ENCODE assay signal across 8 mouse cellular contexts in the genomic region with DNA sequence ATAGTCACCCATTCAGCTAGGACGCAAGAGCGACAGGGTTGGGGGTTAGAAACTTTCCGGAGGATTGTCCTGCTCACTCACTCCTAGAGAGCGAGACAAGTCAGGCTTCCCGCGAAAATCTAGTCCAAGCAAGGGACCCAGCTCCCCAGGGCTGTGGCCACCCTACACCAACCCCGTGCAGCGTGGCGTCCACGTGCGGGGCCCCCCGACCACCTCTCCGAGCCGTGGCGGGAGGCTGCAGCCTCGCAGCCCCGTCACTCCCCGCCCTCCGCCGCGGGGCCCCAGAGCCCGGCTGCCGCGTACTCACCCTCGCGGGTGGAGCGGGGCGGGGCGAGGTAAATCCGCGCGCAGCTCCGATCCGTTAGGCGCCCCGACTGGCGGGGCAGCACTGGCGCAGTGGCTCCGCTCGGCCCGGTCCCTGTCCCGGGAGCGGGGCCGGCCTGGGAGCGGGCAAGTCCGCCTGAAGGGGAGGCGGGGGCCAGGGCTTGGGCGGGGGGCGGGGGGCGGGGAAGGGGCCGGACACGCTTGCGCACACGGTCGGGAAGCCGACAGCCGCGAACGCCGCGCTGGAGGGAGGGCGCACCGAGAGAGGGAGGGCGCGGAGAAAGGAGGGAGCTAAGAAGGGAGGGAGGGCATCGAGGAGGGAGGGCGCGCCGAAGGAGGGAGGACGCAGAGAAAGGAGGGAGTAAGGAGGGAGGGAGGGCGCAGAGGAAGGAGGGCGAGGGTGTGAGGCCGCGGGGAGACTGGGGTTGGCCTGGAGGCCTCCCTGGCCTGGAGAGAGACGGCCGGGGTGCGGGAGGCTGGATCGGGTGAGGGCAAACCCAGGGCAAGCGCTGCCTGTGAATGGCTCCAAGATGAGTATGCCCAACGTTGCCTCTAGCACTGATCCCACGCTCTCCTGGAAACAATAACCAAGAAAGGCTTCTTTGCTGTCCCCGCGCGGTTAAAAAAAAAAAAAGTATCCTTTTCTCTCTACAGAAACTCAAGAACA. TPM values are rescaled to one million over a fixed set of nuclear protein-coding genes. Genes with fewer than 3 reads are reported as not detected.
DNase-seq lines count a peak whose midpoint lies in the region; ATAC-seq and TF ChIP-seq lines count a peak whose summit lies in the region.

No protein-coding gene starts in this region.

- peak; percentile 88 for TF ChIP-seq POLR2A in bone marrow, adult 2 months (IDR thresholded peaks at IDR 0.05; ENCODE audit: borderline replicate concordance, control insufficient read depth, low read depth, low read length)
- TF ChIP-seq POLR2A in myocyte (IDR thresholded peaks at IDR 0.05; ENCODE audit: insufficient read length, low read depth), result peak; percentile 64

- H3K4me3 ChIP-seq in C2C12 (ENCODE audit: insufficient read depth, poor library complexity, severe bottlenecking) (peak overlapping the region; percentile 53), myocyte (peak overlapping the region; percentile 52)
- H3K4me3 ChIP-seq in bone marrow, adult 2 months (replicated peaks; ENCODE audit: control insufficient read depth, low read depth, low read length), result peak overlapping the region; percentile 77
- H3K4me3 ChIP-seq in embryonic facial prominence, embryonic 13.5 days, result peak overlapping the region; percentile 74
- H3K4me3 ChIP-seq in liver, embryonic 11.5 days (ENCODE audit: low read depth, low read length), result peak overlapping the region; percentile 83

- peak; percentile 81 for ATAC-seq in embryonic facial prominence, embryonic 13.5 days (ENCODE audit: insufficient number of reproducible peaks, insufficient read depth, low FRiP score, low TSS enrichment, low read depth)
- ATAC-seq in liver, embryonic 11.5 days (replicated peaks; ENCODE audit: low FRiP score), result peak; percentile 88

- H3K9ac ChIP-seq in embryonic facial prominence, embryonic 13.5 days, result peak overlapping the region; percentile 89
- H3K9ac ChIP-seq in liver, embryonic 11.5 days (ENCODE audit: low read depth, low read length), result peak overlapping the region; percentile 95

- H3ac ChIP-seq in C2C12 (ENCODE audit: control insufficient read depth, insufficient read length, low read depth) (peak overlapping the region; percentile 74), myocyte (ENCODE audit: control insufficient read depth, insufficient read length) (peak overlapping the region; percentile 84)

- TF ChIP-seq CTCF in C2C12 (IDR thresholded peaks at IDR 0.05; ENCODE audit: control insufficient read depth, insufficient read depth, insufficient read length), result no peak
- no peak for TF ChIP-seq CTCF in bone marrow, adult 2 months (IDR thresholded peaks at IDR 0.05; ENCODE audit: control insufficient read depth, insufficient read depth, low read length)

- peaks cover 25% of the 10 kb centered on the region for H3K36me3 ChIP-seq in C2C12 (ENCODE audit: control insufficient read depth, insufficient read depth)
- H3K36me3 ChIP-seq in embryonic facial prominence, embryonic 13.5 days, result peaks cover 10% of the 10 kb centered on the region
- H3K36me3 ChIP-seq in liver, embryonic 11.5 days (ENCODE audit: control insufficient read depth, insufficient read depth, low read length), result peaks cover 2% of the 10 kb centered on the region; the same call in 1 of the 2 replicates
- H3K36me3 ChIP-seq in myocyte (ENCODE audit: control insufficient read depth, insufficient read depth), result peaks cover 4% of the 10 kb centered on the region

- peaks cover 36% of the 10 kb centered on the region for H3K79me3 ChIP-seq in C2C12 (ENCODE audit: low read depth)

- peak overlapping the region; percentile 82 for H3K4me2 ChIP-seq in embryonic facial prominence, embryonic 13.5 days
- H3K4me2 ChIP-seq in liver, embryonic 11.5 days, result peak overlapping the region; percentile 91
- H3K4me2 ChIP-seq in myocyte (ENCODE audit: low read depth), result peak overlapping the region; percentile 85

- H3K79me2 ChIP-seq in C2C12 (ENCODE audit: control insufficient read depth, insufficient read depth) (peaks cover 55% of the 10 kb centered on the region), myocyte (ENCODE audit: control insufficient read depth, insufficient read depth) (peaks cover 51% of the 10 kb centered on the region)

- no peaks in the 10 kb centered on the region for H3K9me3 ChIP-seq in embryonic facial prominence, embryonic 13.5 days
- H3K9me3 ChIP-seq in liver, embryonic 11.5 days (ENCODE audit: control insufficient read depth, low read length), result no peaks in the 10 kb centered on the region

- H3K4me1 ChIP-seq in bone marrow, adult 2 months (ENCODE audit: control insufficient read depth, insufficient read depth, low read length), result peaks cover 5% of the 10 kb centered on the region; the same call in 1 of the 2 replicates
- peaks cover 59% of the 10 kb centered on the region for H3K4me1 ChIP-seq in embryonic facial prominence, embryonic 13.5 days
- H3K4me1 ChIP-seq in liver, embryonic 11.5 days (replicated peaks; ENCODE audit: control insufficient read depth, insufficient read depth, low read length), result peaks cover 40% of the 10 kb centered on the region

- H3K27me3 ChIP-seq in C2C12 (ENCODE audit: control insufficient read depth, insufficient read depth, insufficient read length), result no peaks in the 10 kb centered on the region
- H3K27me3 ChIP-seq in embryonic facial prominence, embryonic 13.5 days, result no peaks in the 10 kb centered on the region
- H3K27me3 ChIP-seq in liver, embryonic 11.5 days (replicated peaks; ENCODE audit: control insufficient read depth, insufficient read depth, low read length), result no peaks in the 10 kb centered on the region
- H3K27me3 ChIP-seq in myocyte (ENCODE audit: control insufficient read depth, insufficient read depth, insufficient read length), result no peaks in the 10 kb centered on the region

- H3K27ac ChIP-seq in bone marrow, adult 2 months (ENCODE audit: control insufficient read depth, insufficient read depth, low read depth, low read length, poor library complexity), result peak overlapping the region; percentile 83
- peak overlapping the region; percentile 92 for H3K27ac ChIP-seq in embryonic facial prominence, embryonic 13.5 days
- H3K27ac ChIP-seq in liver, embryonic 11.5 days (ENCODE audit: low read depth, low read length), result peak overlapping the region; percentile 97

- WGBS in bone marrow, adult 2 months, result under 1% methylated on average over 82 of the region's 84 CpGs
- under 1% methylated on average over 73 of the region's 84 CpGs for WGBS in embryonic facial prominence, embryonic 13.5 days
- WGBS in liver, embryonic 11.5 days, result under 1% methylated on average over 78 of the region's 84 CpGs

- DNase-seq in heart, adult 8-10 months (ENCODE audit: low spot score), result peak; percentile 71
- DNase-seq in kidney, adult 8-10 months, result peak; percentile 68 to 69
- peak; percentile 87 for DNase-seq in liver, embryonic 11.5 days (ENCODE audit: low spot score)
- peak; percentile 79 to 81 for DNase-seq in spleen, postnatal 36 days (ENCODE audit: low spot score in 2 of 2)

TF ChIP-seq in C2C12, 6 proteins besides CTCF, POLR2A, EP300 and RAD21:
- no peak for TF ChIP-seq CEBPB (IDR thresholded peaks at IDR 0.05; ENCODE audit: low read depth)
- no peak for TF ChIP-seq MYOG (IDR thresholded peaks at IDR 0.05; ENCODE audit: control insufficient read depth, extremely low read depth, insufficient read length)
- peak; percentile 39 for TF ChIP-seq MAX (IDR thresholded peaks at IDR 0.05)
TF ChIP-seq in C2C12: peak in this region for 1.

TF ChIP-seq in myocyte, 11 proteins besides CTCF, POLR2A, EP300 and RAD21:
- TF ChIP-seq TCF3 (IDR thresholded peaks at IDR 0.05; ENCODE audit: insufficient read length, low read depth) (peak; percentile 66), USF1 (IDR thresholded peaks at IDR 0.05; ENCODE audit: low read depth) (no peak), MAX (IDR thresholded peaks at IDR 0.05; ENCODE audit: low read depth) (no peak), CEBPB (IDR thresholded peaks at IDR 0.05; ENCODE audit: insufficient read depth, poor library complexity, severe bottlenecking) (no peak), POLR2AphosphoS2 (IDR thresholded peaks at IDR 0.05; ENCODE audit: insufficient read length, low read depth) (peak; percentile 83), E2F4 (IDR thresholded peaks at IDR 0.05; ENCODE audit: insufficient read depth) (no peak), SRF (IDR thresholded peaks at IDR 0.05; ENCODE audit: control insufficient read depth, insufficient read length, low read depth) (no peak), MYOD1 (IDR thresholded peaks at IDR 0.05; ENCODE audit: control insufficient read depth in 1 of 3, insufficient read length in 2 of 3, low read depth in 2 of 3) (no peak), REST (IDR thresholded peaks at IDR 0.05; ENCODE audit: insufficient read depth, insufficient read length) (peak; percentile 2), MYOG (IDR thresholded peaks at IDR 0.05; ENCODE audit: control insufficient read depth in 1 of 3, insufficient read depth in 1 of 3, insufficient read length in 2 of 3, low read depth in 2 of 3) (peak in 1 of 3 experiments; percentile 7)

RNA-seq across cellular contexts. Expression of a gene that starts 2.4 kb away (rescaled TPM):
- polyA plus RNA-seq in C2C12 (2012; fragmentation: generic; extraction: Trizol), result 31.1 TPM
- 32.7 and 54.9 TPM in 2 replicates for polyA plus RNA-seq in bone marrow, adult 2 months (2011; ENCODE audit: insufficient read depth, insufficient read length, low replicate concordance, missing spikeins)
- 42.0 and 48.2 TPM in 2 replicates for polyA plus RNA-seq in embryonic facial prominence, embryonic 13.5 days (2015; fragmentation: Nextera tagmentation; extraction: Ambion mirVana)
- total RNA-seq in heart, adult 8-10 months (2022), result 10 to 100 TPM; 25.1 to 30.4 (median 28.3) TPM
- polyA plus RNA-seq in liver, embryonic 11.5 days (2014; fragmentation: Nextera tagmentation; extraction: Ambion mirVana), result 34.8 and 40.1 TPM in 2 replicates
- 24.0 TPM for polyA plus RNA-seq in myocyte (2012; fragmentation: generic; extraction: Trizol)

RNA-seq across cellular contexts. Expression of a gene that starts 59.2 kb away (rescaled TPM):
- polyA plus RNA-seq in C2C12 (2012; fragmentation: generic; extraction: Trizol) (74.7 TPM), myocyte (2012; fragmentation: generic; extraction: Trizol) (72.8 TPM)
- 12.3 and 31.1 TPM in 2 replicates for polyA plus RNA-seq in bone marrow, adult 2 months (2011; ENCODE audit: insufficient read depth, insufficient read length, low replicate concordance, missing spikeins)
- polyA plus RNA-seq in embryonic facial prominence, embryonic 13.5 days (2015; fragmentation: Nextera tagmentation; extraction: Ambion mirVana), result 76.2 and 82.1 TPM in 2 replicates
- 10 to 100 TPM; 13.8 to 15.8 (median 14.1) TPM for total RNA-seq in heart, adult 8-10 months (2022)
- 90.9 and 95.2 TPM in 2 replicates for polyA plus RNA-seq in liver, embryonic 11.5 days (2014; fragmentation: Nextera tagmentation; extraction: Ambion mirVana)

Comparison
In these comparisons a context has a peak if more than half of its experiments do, and no peak if none do; other contexts are left out.
1. Peak in every context shown above with its lines: DNase-seq, ATAC-seq, H3K4me3 ChIP-seq and H3K27ac ChIP-seq.